Mouse (Mus musculus) bone marrow, adult 2 months (tissue): ENCODE measurements at regions not wholly inside any gene's neighbourhood (a gene's known extent, or its start where the extent isn't known, plus 50 kb on each side); places are given as distances from the start of the nearest gene placed in this dataset.

ENCODE experiments used
- CTCF ChIP-seq: fragments of 200-500 bp; IDR thresholded peaks from 2 replicates; pipeline ENCODE4 v1.5.1; 2011; ENCODE audit warnings: low read length, control low read depth; ENCODE audit not compliant: control insufficient read depth, insufficient read depth
- POLR2A ChIP-seq: fragments of 200-500 bp; IDR thresholded peaks from 2 replicates; pipeline ENCODE4 v1.6.1; 2011; ENCODE audit warnings: low read depth, mild to moderate bottlenecking, control low read depth, low read length, borderline replicate concordance; ENCODE audit not compliant: control insufficient read depth

GRCm38 (mm10) chr13:60269406-60269841, 92.3 kb upstream of the Gas1 start:
- TF ChIP-seq CTCF, result no peak
- TF ChIP-seq POLR2A, result no peak
